Mouse (Mus musculus) spleen, postnatal 36 days (tissue): ENCODE measurements around the gene Gosr2.

Experiments used
- DNase-seq, 2 experiments: peaks; one replicate each; pipeline ENCODE4 v3.0.0; 2022; ENCODE audit warnings: low spot score in 2 of 2, mixed read lengths in 1 of 2

The Gosr2 gene

DNA sequence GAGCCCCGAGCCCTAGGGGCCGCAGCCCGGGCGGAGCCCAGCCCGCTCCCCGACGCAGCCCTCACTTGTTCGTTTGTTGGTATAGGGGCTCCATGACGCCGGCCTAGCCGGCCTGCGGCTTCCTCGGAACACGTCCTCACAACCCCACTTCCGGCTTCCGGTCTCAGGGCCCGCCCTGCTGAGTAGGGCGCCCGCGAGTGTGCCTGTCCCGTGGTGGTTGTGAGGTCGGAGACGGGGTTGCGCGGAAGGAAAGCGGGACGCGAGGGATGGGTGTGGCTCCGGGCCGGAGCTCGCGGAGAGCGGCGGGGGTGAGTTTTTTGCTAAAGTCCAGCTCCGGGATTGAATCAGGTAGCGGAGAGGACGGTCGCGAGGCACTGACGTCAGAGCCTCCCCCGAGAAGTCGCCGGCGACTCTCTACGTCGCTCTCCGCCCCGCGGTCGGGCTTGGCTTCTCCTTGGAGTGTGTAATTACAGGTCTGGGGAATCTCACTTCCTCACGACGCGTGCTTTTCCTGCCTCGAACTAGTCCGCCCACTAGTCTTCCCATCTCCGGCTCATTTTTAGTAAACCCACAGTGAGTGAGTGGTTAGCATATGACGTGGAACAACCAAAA lies at the start of gene Gosr2:
TSS of gene Gosr2 (minus strand) at position 334 of the 612 bp plus-strand sequence.
- DNase-seq, result peak; percentile 88 to 89

DNA sequence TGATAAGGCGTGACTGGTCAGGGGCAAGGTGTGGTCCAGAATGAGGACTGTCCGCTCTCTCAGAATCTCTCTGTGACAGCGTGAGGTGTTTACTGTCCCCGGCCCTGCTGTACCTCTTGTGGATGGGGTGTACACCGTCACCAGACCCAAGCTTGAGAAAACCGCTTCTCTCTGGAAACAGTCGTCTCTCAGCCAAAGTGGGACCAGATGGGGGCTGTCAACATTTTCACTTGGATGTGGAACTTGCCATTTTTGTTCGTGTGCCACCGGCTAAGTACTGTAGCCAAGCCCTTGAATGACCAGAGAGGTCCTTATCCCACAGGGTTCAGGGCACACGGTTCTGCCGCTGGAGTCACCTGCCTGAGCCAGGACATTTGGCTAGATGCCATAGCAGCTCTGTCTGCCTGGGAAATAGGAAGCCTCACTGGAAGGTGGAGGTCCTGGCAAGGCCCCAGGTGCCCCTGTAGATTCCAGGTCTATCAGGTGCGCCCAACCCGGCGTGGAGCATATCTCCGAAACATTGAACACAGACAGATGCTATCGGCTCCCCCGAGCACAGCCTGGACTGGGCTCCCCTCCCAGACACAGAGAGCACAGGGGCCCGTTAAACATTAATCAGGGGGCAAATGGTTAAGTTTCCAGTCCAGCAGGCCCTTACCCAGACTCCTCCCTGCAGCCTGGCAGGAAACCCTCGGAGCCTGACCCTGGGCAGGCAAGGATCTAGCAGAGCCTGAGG lies 37.5 kb upstream of the Gosr2 start:
- no peak for DNase-seq

DNA sequence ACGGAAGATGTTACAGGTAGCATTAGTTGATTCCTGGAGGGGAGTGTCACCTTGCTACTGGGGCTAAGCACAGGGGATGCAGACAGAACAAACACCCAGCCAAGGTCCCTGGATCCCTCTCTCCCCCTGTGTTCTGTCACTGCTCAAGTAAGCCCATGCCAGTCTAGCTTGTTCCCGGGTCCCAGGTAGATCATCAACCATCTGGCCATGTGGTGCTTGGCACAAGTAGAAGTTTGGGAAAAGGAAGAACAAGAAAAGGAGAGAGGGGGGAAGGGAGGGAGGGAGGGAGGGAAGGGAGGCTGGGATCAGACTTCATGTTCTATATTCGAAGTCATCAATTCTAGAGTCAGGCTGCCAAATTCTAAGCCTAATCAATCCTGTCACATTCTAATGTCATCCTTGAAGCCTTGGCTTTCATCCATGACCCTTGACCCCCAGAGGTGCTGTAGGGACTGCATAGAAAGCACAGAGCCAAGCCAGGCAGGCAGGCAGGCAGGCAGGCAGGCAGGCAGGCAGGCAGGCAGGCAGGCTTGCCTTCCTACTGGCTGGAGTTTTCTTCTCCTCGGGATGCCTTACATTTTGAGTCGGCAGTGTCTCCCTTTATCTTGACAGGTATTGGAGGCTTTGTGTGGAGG lies 36.8 kb upstream of the Gosr2 start:
- no peak for DNase-seq

DNA sequence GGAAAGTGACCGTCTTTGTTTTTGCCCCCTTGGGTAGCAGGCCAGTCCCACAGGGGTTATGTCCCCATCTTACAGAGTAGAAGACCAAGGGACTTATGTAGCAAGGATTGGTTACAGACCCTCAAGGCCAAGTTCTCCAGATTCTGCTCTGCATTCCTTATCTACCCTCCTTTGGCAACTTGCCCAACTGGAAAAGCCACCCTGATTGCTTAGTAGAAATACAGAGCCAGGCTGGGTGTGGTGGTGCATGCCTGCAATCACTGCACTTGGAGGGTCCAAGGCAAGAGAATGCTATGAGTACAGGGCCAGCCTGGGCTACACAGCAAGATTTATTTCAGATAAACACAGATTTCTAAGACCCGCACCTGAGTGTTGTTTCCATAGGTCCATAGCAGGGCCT lies 36.3 kb upstream of the Gosr2 start:
- no peak for DNase-seq

DNA sequence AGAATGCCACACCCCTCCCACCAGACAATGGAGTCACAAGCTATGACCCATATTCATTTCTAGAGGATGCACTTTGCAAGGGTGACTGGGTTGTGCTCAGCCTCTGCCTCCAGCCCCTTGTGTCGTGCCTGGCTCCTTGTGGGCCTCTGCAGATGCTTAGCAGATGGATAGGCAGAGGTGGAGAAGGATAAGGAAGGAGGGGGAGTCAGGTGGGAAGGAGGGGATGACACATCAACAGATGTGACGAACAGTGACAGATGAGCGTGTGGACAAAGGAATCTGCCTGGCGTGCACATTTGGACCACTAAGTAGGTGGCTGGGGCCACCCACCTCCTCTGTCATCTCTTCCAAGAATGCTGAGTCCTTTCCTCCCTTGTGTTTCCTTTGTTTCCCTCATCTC lies 35.4 kb upstream of the Gosr2 start:
- DNase-seq, result no peak

DNA sequence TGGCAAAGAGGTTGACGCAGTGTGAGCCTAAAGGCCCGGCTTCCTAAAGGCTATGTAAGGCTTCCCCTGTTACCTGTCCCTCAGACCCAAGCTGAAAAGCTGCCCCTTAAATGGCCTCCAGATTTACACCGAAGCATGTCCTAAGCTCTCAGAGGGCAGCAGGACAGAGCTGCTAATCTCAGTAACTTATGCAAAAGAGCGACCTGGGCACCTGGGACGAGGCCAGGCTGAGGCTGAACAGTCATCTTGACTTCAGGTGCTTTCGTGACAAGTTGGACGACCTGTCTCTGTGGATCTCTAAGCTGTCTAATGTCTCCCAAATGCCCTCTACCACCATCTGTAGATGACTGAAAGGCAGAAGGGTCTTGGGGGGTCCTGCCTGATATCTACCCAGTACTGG lies 34.6 kb upstream of the Gosr2 start:
- DNase-seq, result no peak

DNA sequence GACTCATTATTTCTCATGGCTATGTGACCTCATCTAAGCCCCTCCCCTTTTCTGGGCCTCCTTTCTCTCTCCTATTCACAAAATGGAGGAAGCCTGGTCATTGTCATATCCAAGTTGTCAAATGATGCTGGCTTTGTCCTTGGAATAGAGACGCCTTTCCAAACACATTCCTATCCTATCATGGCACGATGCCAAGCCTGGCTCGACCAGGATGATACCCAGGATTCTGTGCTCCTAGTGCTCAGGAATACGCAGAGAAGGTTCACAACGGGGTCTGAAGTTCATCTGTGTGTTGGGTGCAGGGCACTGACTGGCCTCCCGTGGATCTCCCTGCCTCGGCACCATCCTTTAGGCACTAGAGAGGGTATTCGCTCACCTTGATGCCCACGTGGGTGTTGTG lies 33.9 kb upstream of the Gosr2 start:
- no peak for DNase-seq

DNA sequence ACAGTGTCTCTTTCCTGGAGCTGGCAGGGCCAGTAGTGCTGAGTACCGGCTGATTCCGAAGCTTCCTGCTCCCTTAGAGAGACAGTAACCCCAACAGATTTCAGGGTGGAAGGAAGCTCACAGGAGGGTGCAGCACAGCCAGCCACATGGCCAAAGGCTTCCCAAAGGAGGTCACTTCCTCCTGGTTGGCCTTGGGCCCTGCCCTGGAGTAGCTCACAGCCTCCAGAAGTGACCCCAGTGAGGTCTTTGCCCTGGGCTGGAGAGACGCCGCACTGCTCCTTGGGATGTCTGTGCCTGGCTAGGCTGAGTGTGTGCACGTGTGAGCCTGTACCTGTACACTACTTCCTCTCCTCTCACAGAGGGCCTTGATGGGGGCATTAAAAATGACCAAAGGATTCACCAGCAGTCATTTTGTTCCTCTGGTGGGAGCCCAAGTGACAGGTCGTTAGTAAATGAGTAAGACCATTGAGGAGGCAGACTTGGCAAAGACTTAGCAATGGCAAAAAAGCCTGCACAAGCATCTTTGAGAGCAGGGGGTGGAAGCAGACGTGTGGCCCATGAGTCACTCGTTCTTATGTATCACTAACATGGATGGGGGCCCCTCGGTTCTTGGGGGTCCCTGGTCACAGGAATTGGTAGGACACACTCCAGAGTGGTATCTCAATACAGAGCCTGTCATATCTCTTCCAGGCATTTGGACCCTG lies 31.7 kb upstream of the Gosr2 start:
- no peak for DNase-seq

DNA sequence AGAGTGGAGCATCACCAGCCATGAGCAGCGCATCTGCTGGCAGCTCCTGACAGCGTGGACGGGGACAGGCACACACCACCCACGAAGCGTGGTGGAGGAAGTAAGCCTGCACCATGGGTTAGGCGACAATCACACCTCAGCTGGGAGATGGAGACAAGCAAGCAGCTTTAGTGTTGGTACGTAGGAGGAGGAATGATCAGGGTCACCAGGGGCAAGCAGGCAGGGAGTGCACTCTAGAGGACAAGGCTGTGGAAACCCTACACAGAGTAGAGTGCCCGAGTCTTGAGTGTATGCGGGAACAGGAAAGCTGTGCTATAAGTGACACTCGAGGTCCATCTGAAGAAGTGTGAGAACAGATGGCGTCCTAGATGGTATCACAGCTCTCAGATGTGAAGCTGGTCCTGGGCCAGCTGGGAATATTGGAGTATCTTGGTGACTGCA lies 26.7 kb upstream of the Gosr2 start:
- DNase-seq, result no peak

DNA sequence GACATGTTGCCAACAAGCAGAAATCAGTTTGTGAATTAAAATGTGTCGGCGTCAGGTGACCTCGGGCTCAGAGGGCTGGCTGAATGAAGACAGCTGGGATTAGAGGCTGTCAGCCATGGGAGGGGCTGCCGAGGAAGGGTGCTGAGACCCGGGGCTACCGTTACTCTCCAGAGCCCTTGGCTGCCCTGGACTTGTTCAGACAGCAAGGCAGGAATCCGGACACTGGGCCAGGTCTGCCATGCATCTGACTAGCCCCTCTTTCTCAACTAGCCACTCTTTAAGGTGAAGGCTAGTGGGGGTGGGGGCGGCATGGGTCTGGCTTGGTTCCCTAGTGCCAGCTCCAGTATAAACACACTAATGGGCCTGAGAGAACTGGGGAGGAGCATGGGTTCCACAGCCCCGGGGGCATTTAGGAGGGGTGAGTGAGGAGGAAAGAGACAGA lies 24.4 kb upstream of the Gosr2 start:
- DNase-seq, result no peak

DNA sequence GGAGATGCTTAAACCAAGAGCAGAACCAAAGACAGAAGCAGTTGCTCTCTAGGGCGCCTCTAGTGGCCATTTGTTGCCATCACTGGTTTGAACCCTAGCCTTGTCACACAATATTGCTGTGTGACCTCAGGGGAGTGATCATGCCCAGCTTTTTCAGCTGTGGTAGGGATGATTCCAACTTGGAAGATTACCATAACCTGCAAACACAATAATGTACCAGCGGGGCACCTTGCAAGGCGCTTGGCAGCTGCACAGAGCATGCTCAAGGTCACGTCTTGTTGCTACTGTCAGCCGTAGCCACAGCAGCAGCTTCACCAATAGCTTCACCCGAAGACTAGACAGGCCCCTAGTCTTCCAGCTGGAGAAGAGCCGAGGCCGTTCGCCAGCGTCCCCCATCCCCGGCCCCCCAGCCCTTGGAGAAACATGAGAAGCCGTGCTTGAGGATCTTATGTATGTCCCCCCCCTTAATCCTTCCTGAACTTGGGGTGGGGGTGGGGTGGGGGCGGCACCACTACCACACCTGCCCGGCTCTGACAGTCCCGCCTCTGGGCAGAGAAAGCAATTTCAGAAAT lies 23.9 kb upstream of the Gosr2 start:
- DNase-seq, result no peak

DNA sequence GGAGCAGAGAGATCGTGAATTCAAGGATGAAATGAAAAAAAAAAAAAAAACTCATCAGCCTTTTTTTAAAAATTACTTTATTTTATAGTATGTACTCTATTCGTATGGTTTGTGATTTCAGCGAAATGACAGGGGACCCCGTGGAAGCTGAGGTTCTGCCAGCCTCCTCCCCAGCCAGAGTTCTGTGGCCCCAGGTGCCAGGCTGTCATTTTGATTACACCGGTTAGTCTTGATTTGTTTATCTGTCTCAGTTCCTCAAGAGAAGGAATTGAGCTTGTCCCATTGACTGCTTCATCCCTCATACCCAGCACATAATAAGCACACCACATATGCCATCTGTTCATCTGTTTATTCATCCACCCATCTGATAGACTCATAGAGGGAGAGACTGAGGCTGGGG lies 21.7 kb upstream of the Gosr2 start:
- no peak for DNase-seq

DNA sequence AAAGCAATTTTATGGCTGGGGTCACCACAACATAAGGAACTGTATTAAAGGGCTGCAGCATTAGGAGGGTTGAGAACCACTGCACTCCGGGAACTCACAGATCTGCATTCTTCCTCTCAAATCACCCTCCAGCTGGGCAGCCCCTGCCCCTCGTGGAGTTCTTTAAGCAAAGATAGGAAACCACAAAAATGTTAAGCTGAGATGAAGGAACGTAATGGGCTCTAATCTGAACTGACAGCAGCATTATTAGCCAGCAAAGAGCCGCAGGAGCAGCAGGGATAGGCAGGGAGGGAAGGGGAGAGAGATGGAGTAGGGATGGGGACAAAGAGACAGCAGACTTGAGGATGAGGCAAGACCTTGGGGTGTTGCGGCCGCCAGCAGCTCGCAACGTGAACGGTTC lies 19.3 kb upstream of the Gosr2 start:
- DNase-seq, result no peak

DNA sequence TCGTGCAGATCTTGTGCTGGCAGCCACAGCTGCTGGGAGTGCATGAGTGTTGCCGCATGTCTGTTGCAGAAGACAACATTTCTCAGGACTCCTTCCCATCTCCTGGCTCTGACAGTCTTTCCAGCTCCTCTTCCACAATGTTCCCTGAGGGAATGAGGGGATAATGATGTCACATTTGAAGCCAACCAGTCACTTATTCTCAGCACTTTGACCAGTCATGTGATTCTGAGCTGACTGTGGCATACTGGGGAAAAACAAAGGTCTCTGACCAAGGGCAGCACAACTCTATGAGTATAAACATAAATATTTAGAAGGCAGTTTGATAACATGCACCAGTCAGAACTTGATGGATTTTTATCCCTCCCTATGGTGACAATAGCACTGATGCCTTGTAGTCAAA lies 16.4 kb upstream of the Gosr2 start:
- DNase-seq, result no peak

DNA sequence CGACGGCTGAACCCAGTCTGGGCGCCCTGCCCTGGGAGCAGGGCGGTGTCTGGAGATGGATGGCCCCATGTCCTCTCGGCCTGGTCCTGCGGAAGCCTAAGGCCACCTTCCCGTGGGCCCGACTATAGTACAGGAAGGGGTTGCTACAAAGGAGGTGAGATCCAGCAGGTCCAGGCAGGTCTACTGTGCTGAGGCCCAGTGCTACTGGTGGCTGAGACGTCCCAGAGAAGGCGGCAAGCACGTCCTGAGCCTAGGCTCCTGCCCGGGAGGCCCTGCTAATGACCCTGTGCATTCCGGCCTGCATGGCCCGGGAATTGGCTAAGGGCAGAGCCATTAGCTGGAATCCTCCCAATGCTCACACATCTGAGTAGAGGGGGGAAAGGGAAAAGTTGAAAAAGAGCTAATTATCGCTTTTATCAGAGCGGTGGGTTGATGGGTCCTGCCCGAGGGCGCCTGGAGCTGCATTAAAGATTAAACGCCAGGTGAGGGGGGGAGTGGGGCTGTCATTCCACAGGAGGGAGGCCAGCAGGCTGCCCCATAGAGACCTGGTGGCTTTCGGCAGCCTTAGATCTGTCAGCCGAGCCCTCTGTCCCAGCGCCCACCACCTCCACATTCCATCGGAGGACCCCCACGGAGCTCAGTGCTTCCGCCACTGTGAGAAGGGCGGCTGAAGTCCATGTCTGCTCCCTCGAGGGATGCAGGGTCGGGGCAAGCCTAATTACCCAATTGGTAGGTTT lies 14.3 kb upstream of the Gosr2 start:
- no peak for DNase-seq

DNA sequence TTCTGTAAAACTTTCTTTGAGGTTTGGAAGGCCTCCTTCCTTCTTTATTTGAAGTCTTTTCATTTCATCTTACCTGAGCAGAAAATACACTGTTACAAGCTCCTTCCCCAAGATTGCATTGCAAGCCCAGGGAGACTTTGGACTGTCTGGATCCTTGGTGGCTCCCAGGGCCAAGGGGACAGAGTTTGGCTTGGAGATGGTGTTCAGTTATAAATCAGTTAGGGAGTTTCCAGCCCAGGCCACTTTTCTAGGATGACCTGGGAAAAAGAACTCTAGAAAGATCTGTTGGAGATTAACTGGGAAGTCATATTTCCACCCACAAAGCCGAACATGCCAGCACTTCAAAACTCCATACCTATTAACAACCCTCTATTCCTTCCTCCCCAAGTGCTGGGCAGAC lies 12.3 kb upstream of the Gosr2 start:
- no peak for DNase-seq

DNA sequence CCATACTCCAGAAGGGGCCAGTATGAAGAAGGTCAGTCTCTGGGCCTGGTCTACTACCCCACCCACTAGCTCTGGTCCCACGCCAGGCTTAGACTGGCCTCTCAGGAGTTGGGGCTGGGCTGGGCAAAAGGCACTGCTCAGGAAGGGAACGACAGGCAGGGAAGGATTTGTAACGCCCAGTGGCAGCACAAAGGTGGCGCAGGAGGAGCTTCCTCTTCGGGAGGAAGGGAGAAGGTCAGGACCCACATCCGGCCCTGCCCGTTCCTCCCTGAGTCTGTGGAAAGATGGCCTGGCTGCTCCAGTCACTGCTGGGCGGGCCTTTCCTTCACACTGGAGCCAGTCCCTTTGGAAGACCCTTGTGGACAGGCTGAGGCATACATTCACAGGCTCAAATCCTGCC lies 9.3 kb upstream of the Gosr2 start:
- peak; percentile 6 to 7 for DNase-seq

DNA sequence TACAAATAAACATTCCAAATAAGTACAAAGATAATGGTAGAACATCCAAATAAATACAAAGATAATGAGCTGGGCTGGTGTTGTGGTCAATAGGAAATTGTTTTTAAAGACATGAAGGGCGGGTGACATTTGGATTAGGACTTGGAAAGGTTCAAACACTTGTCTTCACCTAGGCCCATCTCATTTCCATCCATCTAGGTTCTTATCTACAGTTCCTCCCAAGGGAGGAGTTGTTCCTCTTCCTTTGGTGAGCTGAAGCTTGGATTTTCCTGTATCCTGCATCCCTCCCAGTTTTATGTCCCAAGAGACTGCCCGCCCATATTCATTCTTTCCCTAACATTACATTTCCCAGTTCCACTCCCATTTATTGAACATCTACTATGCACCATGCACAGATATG lies 528 bp upstream of the Gosr2 start:
- no peak for DNase-seq

DNA sequence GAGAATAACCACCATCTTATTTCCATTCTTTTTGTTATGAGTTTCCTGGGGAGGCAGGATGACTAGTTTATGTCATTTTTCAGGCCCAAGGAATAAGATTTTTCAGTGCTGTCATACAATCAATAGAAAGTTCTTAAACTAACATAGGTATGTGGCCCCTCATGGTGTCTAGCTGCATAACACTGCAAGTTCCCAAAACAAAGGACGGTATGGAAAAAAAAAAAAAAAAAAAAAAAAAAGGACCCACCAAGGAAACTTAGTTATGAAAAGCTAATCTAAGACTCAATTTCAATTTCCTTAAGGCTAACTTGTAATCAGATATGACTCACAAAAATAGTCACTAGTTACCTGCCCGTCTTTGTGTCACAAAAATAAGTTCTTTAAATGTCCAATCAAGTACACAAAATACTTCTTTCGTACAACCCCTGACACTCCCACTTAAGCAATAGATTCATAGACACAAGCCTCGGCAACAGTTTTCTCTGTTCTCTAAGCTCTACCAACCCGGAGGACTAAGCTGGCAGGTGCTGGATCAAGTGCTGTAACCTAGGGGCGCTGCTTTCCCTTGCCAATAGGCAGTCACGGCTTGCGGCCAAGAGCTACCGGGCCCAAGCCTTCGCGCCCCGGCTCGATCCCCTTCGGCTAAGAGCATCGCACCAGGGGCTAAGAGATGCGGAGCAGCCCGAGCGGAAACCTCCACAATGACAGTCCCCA lies 690 bp downstream of the Gosr2 start:
- DNase-seq, result no peak

DNA sequence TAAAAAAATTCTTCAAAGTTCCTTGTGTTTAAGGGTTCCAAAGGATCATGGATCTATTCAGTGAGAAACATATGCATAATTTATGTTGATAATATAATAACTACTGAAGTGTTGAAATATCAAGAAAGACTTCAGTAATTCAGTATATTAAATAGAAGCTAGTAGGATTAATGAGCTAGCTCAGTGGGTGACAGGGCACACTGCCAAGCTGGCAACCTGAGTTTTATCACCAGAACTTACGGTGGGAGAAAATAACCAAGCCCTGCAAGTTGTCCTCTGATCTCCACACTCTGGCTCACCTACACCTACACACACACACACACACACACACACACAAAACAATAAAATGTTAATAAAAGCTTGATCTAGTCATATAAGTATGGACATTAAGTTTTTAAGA lies 4.5 kb downstream of the Gosr2 start:
- no peak for DNase-seq

DNA sequence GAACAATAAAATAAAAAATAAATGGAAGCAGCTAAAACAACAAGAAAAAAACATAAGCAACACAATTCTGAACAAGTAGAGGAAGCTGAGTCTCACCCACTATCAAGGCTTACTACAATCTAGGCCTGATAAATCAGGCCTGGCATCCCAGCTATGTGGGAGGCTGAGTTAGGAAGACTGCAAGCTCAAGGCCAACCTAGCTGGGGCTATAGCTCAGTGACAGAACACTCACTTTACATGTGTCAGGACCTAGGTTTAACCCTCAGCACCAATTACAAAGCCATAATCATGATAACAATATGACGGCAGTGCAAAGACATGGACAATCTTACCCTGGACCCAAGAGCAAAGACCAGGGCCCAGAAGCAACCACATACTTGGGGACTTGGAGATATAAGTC lies 6.7 kb downstream of the Gosr2 start:
- no peak for DNase-seq
